Mouse (Mus musculus): ENCODE measurements around the gene Tspoap1. TPM values are rescaled to one million over a fixed set of nuclear protein-coding genes. Genes with fewer than 3 reads are reported as not detected.
A peak's percentile ranks its signal among the peaks of the same experiment; 100 is the strongest.

The Tspoap1 gene
- polyA plus RNA-seq, 1 experiment from 2014 or later = 68.5 TPM

DNA sequence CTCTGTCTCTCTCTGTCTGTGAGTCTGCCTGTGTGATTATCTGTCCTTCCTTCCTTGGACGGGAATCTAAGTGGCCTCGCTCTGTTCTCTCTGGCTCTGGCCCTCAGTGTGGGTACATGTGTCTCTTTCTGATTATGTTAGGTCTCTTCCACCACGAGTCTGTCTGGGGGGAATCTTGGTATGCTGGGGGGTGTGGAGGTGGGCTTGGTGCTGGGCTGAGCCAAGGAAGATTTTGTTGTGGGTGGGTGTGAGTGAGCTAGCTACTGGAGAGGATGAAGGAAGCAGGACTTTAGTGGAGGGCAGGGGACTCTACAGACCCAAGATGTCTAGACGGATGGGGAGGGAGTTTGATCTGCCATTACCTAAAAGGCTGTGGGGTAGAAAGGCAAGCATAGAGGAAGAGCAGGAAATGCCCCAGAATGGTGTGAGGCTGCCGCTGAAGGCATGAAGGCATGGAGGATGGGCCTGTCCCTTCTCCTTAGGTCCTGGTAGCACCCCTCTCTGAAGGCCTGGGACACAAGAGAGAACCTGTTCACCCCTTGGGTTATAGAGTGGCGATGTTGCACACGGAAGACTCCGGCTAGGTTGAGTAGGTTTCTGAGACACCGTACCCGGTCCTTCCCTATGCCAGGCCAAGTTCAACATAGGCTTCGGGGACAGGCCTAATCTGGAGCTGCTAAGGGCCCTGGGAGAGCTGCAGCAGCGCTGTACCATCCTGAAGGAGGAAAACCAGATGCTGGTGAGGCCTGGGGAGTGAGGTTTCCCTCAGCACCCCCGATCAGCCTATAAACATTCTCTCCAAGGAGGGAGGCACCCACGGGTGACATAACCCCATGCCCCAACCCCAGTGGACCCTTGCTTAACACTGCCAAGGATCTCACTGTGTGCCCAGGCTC is 1.7 kb downstream of the Tspoap1 start:
- peak overlapping the region; percentile 54 for H3K4me3 ChIP-seq (ENCODE audit: low read depth, low read length)
- peaks cover 31% of the 10 kb centered on the region for H3K4me1 ChIP-seq (ENCODE audit: control insufficient read depth, insufficient read depth, low read length)
- H3K27me3 ChIP-seq (ENCODE audit: control insufficient read depth, insufficient read depth, low read depth, low read length) = no peaks in the 10 kb centered on the region
- no peak for ATAC-seq
- peak overlapping the region; percentile 72; the same call in 1 of the 2 replicates for H3K27ac ChIP-seq (ENCODE audit: low read length)
- H3K9ac ChIP-seq (ENCODE audit: low read depth, low read length) = peak overlapping the region; percentile 84
- WGBS = 69% methylated on average over 14 of the region's 14 CpGs
- peaks cover 6% of the 10 kb centered on the region; the same call in 1 of the 2 replicates for H3K36me3 ChIP-seq (ENCODE audit: control insufficient read depth, insufficient read depth, low read length)
- no peaks in the 10 kb centered on the region for H3K9me3 ChIP-seq (replicated peaks; ENCODE audit: control insufficient read depth, low read length, poor library complexity, severe bottlenecking)
- H3K4me2 ChIP-seq (ENCODE audit: low read length) = peak overlapping the region; percentile 90

- H3K27ac ChIP-seq (ENCODE audit: low read length) = peak overlapping the region; percentile 72
- no peak for ATAC-seq
- H3K27me3 ChIP-seq (ENCODE audit: control insufficient read depth, insufficient read depth, low read depth, low read length) = no peaks in the 10 kb centered on the region
- H3K36me3 ChIP-seq (ENCODE audit: control insufficient read depth, insufficient read depth, low read length) = peaks cover 6% of the 10 kb centered on the region; the same call in 1 of the 2 replicates
- peaks cover 31% of the 10 kb centered on the region for H3K4me1 ChIP-seq (ENCODE audit: control insufficient read depth, insufficient read depth, low read length)
- peak overlapping the region; percentile 54 for H3K4me3 ChIP-seq (ENCODE audit: low read depth, low read length)
- peak overlapping the region; percentile 84 for H3K9ac ChIP-seq (ENCODE audit: low read depth, low read length)
- H3K4me2 ChIP-seq (ENCODE audit: low read length) = peak overlapping the region; percentile 90
- whole genome bisulfite sequencing = 41% methylated on average over 12 of the region's 12 CpGs
- H3K9me3 ChIP-seq (replicated peaks; ENCODE audit: control insufficient read depth, low read length, poor library complexity, severe bottlenecking) = no peaks in the 10 kb centered on the region
Observed at GRCm38 (mm10) chr11:87762702-87763385, 2.5 kb downstream of the Tspoap1 start.

DNA sequence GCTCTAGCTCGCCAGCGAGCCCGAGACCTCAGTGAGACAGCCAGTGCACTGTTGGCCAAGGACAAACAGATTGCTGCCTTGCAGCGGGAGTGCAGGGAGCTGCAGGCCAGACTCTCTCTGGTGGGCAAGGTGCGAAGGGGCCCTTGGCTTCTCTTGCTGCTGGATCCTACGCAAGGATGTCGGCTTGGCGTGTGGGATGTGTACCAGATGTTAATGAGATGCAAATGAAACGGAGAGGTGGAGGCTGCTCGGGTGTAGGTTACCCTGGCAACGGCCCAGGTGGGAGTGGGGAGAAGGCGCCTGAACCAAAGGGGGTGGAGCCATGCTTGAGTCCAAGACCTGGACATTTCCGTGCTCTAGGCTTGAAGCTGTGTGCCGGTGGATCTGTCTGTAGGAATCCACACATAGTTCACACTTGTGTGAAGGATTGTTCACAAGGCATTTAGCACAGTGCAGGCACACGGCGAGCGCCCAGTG is 3.2 kb downstream of the Tspoap1 start:
- peak overlapping the region; percentile 54 for H3K4me3 ChIP-seq (ENCODE audit: low read depth, low read length)
- H3K9me3 ChIP-seq (replicated peaks; ENCODE audit: control insufficient read depth, low read length, poor library complexity, severe bottlenecking) = no peaks in the 10 kb centered on the region
- peaks cover 31% of the 10 kb centered on the region for H3K4me1 ChIP-seq (ENCODE audit: control insufficient read depth, insufficient read depth, low read length)
- peak; percentile 53 for ATAC-seq
- peak overlapping the region; percentile 72 for H3K27ac ChIP-seq (ENCODE audit: low read length)
- WGBS = under 1% methylated on average over 17 of the region's 17 CpGs
- no peaks in the 10 kb centered on the region for H3K27me3 ChIP-seq (ENCODE audit: control insufficient read depth, insufficient read depth, low read depth, low read length)
- peak overlapping the region; percentile 84 for H3K9ac ChIP-seq (ENCODE audit: low read depth, low read length)
- peak overlapping the region; percentile 90 for H3K4me2 ChIP-seq (ENCODE audit: low read length)
- H3K36me3 ChIP-seq (ENCODE audit: control insufficient read depth, insufficient read depth, low read length) = peaks cover 6% of the 10 kb centered on the region; the same call in 1 of the 2 replicates

DNA sequence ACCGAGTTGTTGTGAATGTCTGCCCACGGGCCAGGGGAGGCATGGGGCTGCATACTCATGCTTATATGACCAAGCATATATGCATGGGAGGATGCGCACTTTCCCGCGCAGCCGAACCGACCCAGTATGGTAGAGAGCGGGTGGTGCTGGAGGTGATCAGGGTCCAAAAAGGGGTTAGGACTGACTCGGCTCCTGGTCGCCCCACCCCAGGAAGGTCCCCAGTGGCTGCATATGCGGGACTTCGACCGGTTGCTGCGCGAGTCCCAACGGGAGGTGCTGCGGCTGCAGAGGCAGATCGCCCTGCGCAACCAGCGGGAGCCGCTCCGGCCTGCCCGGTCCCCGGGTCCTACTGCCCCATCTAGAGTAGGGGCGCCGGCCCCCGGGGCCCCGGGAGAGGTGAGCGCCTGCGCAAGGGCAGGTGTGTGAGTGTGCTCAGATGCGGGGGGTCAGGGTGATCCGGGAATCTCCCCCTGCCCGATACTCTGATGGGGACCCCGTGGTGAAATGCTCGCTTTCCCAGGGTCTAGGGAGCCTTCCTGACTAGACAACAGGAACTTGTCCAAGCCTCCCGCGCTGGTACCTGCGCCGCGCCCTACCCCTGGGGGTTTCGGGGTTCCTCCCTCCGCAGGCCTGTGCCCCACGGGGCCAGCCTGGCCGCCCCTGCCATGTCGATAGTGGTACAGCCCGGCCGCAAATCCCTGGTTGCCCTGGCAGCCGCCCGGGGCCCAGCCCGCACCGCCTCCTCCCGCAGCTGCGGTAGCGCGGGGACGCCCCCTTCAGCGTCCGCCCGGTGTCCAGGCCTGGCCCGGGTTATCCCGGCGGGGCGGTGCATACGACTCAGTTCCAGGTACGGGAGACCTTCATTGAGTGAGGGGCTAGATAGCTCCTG is 3.9 kb downstream of the Tspoap1 start:
- peaks cover 10% of the 10 kb centered on the region; the same call in 1 of the 2 replicates for H3K36me3 ChIP-seq (ENCODE audit: control insufficient read depth, insufficient read depth, low read length)
- peak overlapping the region; percentile 90 for H3K4me2 ChIP-seq (ENCODE audit: low read length)
- under 1% methylated on average over 64 of the region's 65 CpGs for WGBS
- no peaks in the 10 kb centered on the region for H3K9me3 ChIP-seq (replicated peaks; ENCODE audit: control insufficient read depth, low read length, poor library complexity, severe bottlenecking)
- peak overlapping the region; percentile 54 for H3K4me3 ChIP-seq (ENCODE audit: low read depth, low read length)
- peak overlapping the region; percentile 84 for H3K9ac ChIP-seq (ENCODE audit: low read depth, low read length)
- peak overlapping the region; percentile 72 for H3K27ac ChIP-seq (ENCODE audit: low read length)
- peak; percentile 52 for ATAC-seq
- peaks cover 31% of the 10 kb centered on the region for H3K4me1 ChIP-seq (ENCODE audit: control insufficient read depth, insufficient read depth, low read length)
- H3K27me3 ChIP-seq (ENCODE audit: control insufficient read depth, insufficient read depth, low read depth, low read length) = no peaks in the 10 kb centered on the region

GRCm38 (mm10) chr11:87768745-87769144 is 8.4 kb downstream of the Tspoap1 start:
- whole genome bisulfite sequencing = 93% methylated on average over 4 of the region's 4 CpGs
- H3K9ac ChIP-seq (ENCODE audit: low read depth, low read length) = no peak overlapping the region
- peaks cover 8% of the 10 kb centered on the region for H3K4me1 ChIP-seq (ENCODE audit: control insufficient read depth, insufficient read depth, low read length)
- no peaks in the 10 kb centered on the region for H3K9me3 ChIP-seq (replicated peaks; ENCODE audit: control insufficient read depth, low read length, poor library complexity, severe bottlenecking)
- peaks cover 30% of the 10 kb centered on the region for H3K36me3 ChIP-seq (ENCODE audit: control insufficient read depth, insufficient read depth, low read length)
- H3K4me2 ChIP-seq (ENCODE audit: low read length) = no peak overlapping the region
- no peak overlapping the region for H3K4me3 ChIP-seq (ENCODE audit: low read depth, low read length)
- no peak for ATAC-seq
- no peaks in the 10 kb centered on the region for H3K27me3 ChIP-seq (ENCODE audit: control insufficient read depth, insufficient read depth, low read depth, low read length)
- no peak overlapping the region for H3K27ac ChIP-seq (ENCODE audit: low read length)

GRCm38 (mm10) chr11:87770989-87771388 is 10.6 kb downstream of the Tspoap1 start:
- H3K4me1 ChIP-seq (ENCODE audit: control insufficient read depth, insufficient read depth, low read length) = no peaks in the 10 kb centered on the region
- no peak overlapping the region for H3K27ac ChIP-seq (ENCODE audit: low read length)
- no peaks in the 10 kb centered on the region for H3K9me3 ChIP-seq (replicated peaks; ENCODE audit: control insufficient read depth, low read length, poor library complexity, severe bottlenecking)
- H3K4me3 ChIP-seq (ENCODE audit: low read depth, low read length) = no peak overlapping the region
- H3K9ac ChIP-seq (ENCODE audit: low read depth, low read length) = no peak overlapping the region
- ATAC-seq = no peak
- peaks cover 37% of the 10 kb centered on the region for H3K36me3 ChIP-seq (ENCODE audit: control insufficient read depth, insufficient read depth, low read length)
- WGBS = 56% methylated on average over 3 of the region's 3 CpGs
- H3K27me3 ChIP-seq (ENCODE audit: control insufficient read depth, insufficient read depth, low read depth, low read length) = no peaks in the 10 kb centered on the region
- no peak overlapping the region for H3K4me2 ChIP-seq (ENCODE audit: low read length)

DNA sequence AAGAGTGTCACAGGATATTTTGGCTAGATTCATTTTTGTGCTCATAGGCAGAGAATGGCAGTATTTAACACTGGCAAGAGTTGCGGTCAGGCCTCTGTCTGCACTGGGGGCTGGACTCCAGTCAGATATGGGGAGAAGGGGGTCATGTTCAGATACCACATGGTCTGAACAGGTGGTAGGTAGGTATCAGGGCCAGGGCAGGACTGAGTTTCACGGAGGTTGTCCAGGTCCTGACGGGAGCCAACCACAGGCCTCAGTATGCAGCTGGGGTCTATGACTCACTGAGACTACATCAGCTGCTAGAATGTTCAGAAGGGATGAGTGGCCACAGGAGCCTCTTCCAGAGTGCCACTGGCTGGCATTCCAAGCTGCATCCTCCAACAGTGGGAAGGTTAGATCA is 12.0 kb downstream of the Tspoap1 start:
- no peaks in the 10 kb centered on the region for H3K4me1 ChIP-seq (ENCODE audit: control insufficient read depth, insufficient read depth, low read length)
- H3K9me3 ChIP-seq (replicated peaks; ENCODE audit: control insufficient read depth, low read length, poor library complexity, severe bottlenecking) = no peaks in the 10 kb centered on the region
- no peak overlapping the region for H3K9ac ChIP-seq (ENCODE audit: low read depth, low read length)
- no peak overlapping the region for H3K4me2 ChIP-seq (ENCODE audit: low read length)
- 93% methylated on average over 3 of the region's 3 CpGs for WGBS
- H3K27me3 ChIP-seq (ENCODE audit: control insufficient read depth, insufficient read depth, low read depth, low read length) = no peaks in the 10 kb centered on the region
- no peak for ATAC-seq
- H3K36me3 ChIP-seq (ENCODE audit: control insufficient read depth, insufficient read depth, low read length) = peaks cover 40% of the 10 kb centered on the region
- no peak overlapping the region for H3K27ac ChIP-seq (ENCODE audit: low read length)
- H3K4me3 ChIP-seq (ENCODE audit: low read depth, low read length) = no peak overlapping the region

- peaks cover 38% of the 10 kb centered on the region for H3K36me3 ChIP-seq (ENCODE audit: control insufficient read depth, insufficient read depth, low read length)
- H3K4me3 ChIP-seq (ENCODE audit: low read depth, low read length) = peak overlapping the region; percentile 21
- peak; percentile 47 for ATAC-seq
- no peak overlapping the region for H3K27ac ChIP-seq (ENCODE audit: low read length)
- peak overlapping the region; percentile 47 for H3K4me2 ChIP-seq (ENCODE audit: low read length)
- H3K9me3 ChIP-seq (replicated peaks; ENCODE audit: control insufficient read depth, low read length, poor library complexity, severe bottlenecking) = no peaks in the 10 kb centered on the region
- H3K9ac ChIP-seq (ENCODE audit: low read depth, low read length) = peak overlapping the region; percentile 57
- H3K4me1 ChIP-seq (ENCODE audit: control insufficient read depth, insufficient read depth, low read length) = no peaks in the 10 kb centered on the region; the same call in 1 of the 2 replicates
- WGBS = 11% methylated on average over 31 of the region's 32 CpGs
- no peaks in the 10 kb centered on the region for H3K27me3 ChIP-seq (ENCODE audit: control insufficient read depth, insufficient read depth, low read depth, low read length)
Observed at GRCm38 (mm10) chr11:87778100-87778765, 17.9 kb downstream of the Tspoap1 start.
